Mouse (Mus musculus) T-helper 2 cell (primary cell): ENCODE data around the gene Myo15b.

Source experiments
- in situ Hi-C: fragments of 300-600 bp; cut with MboI, MseI; formaldehyde crosslinking; loops from one replicate; pipeline ENCODE4 v1.15.1; 2025; ENCODE audit warnings: high pct_unique_total_duplicates

Gene Myo15b

GRCm38 (mm10) chr11:115863895-115864294, 5.7 kb downstream of the Myo15b start:
- in situ Hi-C loops: no loop called here

- in situ Hi-C loops: no loop called here
Observed at GRCm38 (mm10) chr11:115869393-115869792, 11.2 kb downstream of the Myo15b start.

- in situ Hi-C loops: no loop called here
Observed at GRCm38 (mm10) chr11:115872437-115872836, 14.2 kb downstream of the Myo15b start.

- in situ Hi-C loops: no loop called here
Observed at GRCm38 (mm10) chr11:115875935-115876334, 17.7 kb downstream of the Myo15b start.

GRCm38 (mm10) chr11:115876438-115876837, 18.2 kb downstream of the Myo15b start:
- in situ Hi-C loops: no loop called here

GRCm38 (mm10) chr11:115877174-115877755, 19.1 kb downstream of the Myo15b start:
- in situ Hi-C loops: no loop called here

GRCm38 (mm10) chr11:115878071-115878470, 19.9 kb downstream of the Myo15b start:
- in situ Hi-C loops: no loop called here

GRCm38 (mm10) chr11:115881002-115881401, 22.8 kb downstream of the Myo15b start:
- in situ Hi-C loops: no loop called here

GRCm38 (mm10) chr11:115883251-115883650, 25.0 kb downstream of the Myo15b start:
- in situ Hi-C loops: no loop called here

GRCm38 (mm10) chr11:115884361-115884760, 26.2 kb downstream of the Myo15b start:
- in situ Hi-C loops: no loop called here

- in situ Hi-C loops: no loop called here
Observed at GRCm38 (mm10) chr11:115885281-115885680, 27.1 kb downstream of the Myo15b start.

- in situ Hi-C loops: no loop called here
Observed at GRCm38 (mm10) chr11:115886446-115886845, 28.2 kb downstream of the Myo15b start.

- in situ Hi-C loops: no loop called here
Observed at GRCm38 (mm10) chr11:115888020-115888419, 29.8 kb downstream of the Myo15b start.

- in situ Hi-C loops: no loop called here
Observed at GRCm38 (mm10) chr11:115889159-115889558, 31.0 kb downstream of the Myo15b start.

- in situ Hi-C loops: no loop called here
Observed at GRCm38 (mm10) chr11:115892213-115892612, 34.0 kb downstream of the Myo15b start.

- in situ Hi-C loops: no loop called here
Observed at GRCm38 (mm10) chr11:115893071-115893470, 34.9 kb downstream of the Myo15b start.

GRCm38 (mm10) chr11:115894755-115895520, 36.7 kb downstream of the Myo15b start:
- in situ Hi-C loops: no loop called here

- in situ Hi-C loops: no loop called here
Observed at GRCm38 (mm10) chr11:115898446-115898845, 40.2 kb downstream of the Myo15b start.

GRCm38 (mm10) chr11:115898886-115899285, 40.7 kb downstream of the Myo15b start:
- in situ Hi-C loops: no loop called here

GRCm38 (mm10) chr11:115899486-115900266, 41.5 kb downstream of the Myo15b start, which contains the start of gene Smim5:
Gene Smim5, plus strand, starts transcription at chr11:115899966.
- in situ Hi-C loops: no loop called here

GRCm38 (mm10) chr11:115900561-115901337, 42.5 kb downstream of the Myo15b start:
- in situ Hi-C loops: no loop called here
